Mouse (Mus musculus) hindbrain, embryonic 16.5 days (tissue): Measurements from ENCODE around the gene Slc9a8. TPM values are rescaled to one million over a fixed set of nuclear protein-coding genes. Genes with fewer than 3 reads are reported as not detected.

Experiments used
- ATAC-seq: fragments of 200-750 bp; cut with Nextera tagmentation; 2 replicates; pipeline ENCODE4 v1.8.0; 2017; ENCODE audit warnings: moderate TSS enrichment, moderate library complexity
- H3K27ac ChIP-seq: fragments of 300-500 bp; sonication (generic); 2 replicates; pipeline ENCODE4 v1.5.1; 2014; ENCODE audit warnings: low read depth, mild to moderate bottlenecking, control low read depth, low read length, moderate library complexity
- H3K27me3 ChIP-seq: fragments of 300-500 bp; sonication (generic); replicated peaks from 2 replicates; pipeline ENCODE4 v1.6.1; 2014; ENCODE audit warnings: low read length; ENCODE audit not compliant: control insufficient read depth, insufficient read depth
- H3K36me3 ChIP-seq: fragments of 300-500 bp; sonication (generic); 2 replicates; pipeline ENCODE4 v1.6.1; 2014; ENCODE audit warnings: mild to moderate bottlenecking, low read length, moderate library complexity, mixed read lengths; ENCODE audit not compliant: control insufficient read depth, insufficient read depth
- H3K4me1 ChIP-seq: fragments of 300-500 bp; sonication (generic); 2 replicates; pipeline ENCODE4 v1.6.1; 2014; ENCODE audit warnings: low read depth, low read length; ENCODE audit not compliant: control insufficient read depth, insufficient read depth
- H3K4me2 ChIP-seq: fragments of 300-500 bp; sonication (generic); 2 replicates; pipeline ENCODE4 v1.6.1; 2014; ENCODE audit warnings: mild to moderate bottlenecking, low read length, control low read depth, moderate library complexity
- H3K4me3 ChIP-seq: fragments of 300-500 bp; sonication (generic); 2 replicates; pipeline ENCODE4 v1.5.1; 2014; ENCODE audit warnings: mild to moderate bottlenecking, low read length, control low read depth, moderate library complexity
- H3K9ac ChIP-seq: fragments of 300-500 bp; sonication (generic); 2 replicates; pipeline ENCODE4 v1.6.1; 2014; ENCODE audit warnings: low read depth, mild to moderate bottlenecking, control low read depth, low read length, moderate library complexity
- H3K9me3 ChIP-seq: fragments of 300-500 bp; sonication (generic); 2 replicates; pipeline ENCODE4 v1.6.1; 2014; ENCODE audit warnings: mild to moderate bottlenecking, low read length, moderate library complexity; ENCODE audit not compliant: control insufficient read depth
- WGBS: fragments of 180-500 bp; shearing (Covaris S2); extraction: QIAGEN DNeasy Blood & Tissue Kit; methylation state at CpG from one replicate; pipeline ENCODE4 v1.1.7; 2014; 5-methylcytosine and 5-hydroxymethylcytosine counted together
- polyA plus RNA-seq: library from polyadenylated mRNA; unstranded; fragments of >200 nt; fragmentation: Nextera tagmentation; extraction: Ambion mirVana; gene quantifications from 2 replicates; pipeline ENCODE4 v1.2.1, GENCODE M21; 2015

Slc9a8 gene
- polyA plus RNA-seq, 1 experiment from 2014 or later: 18.7 TPM

DNA sequence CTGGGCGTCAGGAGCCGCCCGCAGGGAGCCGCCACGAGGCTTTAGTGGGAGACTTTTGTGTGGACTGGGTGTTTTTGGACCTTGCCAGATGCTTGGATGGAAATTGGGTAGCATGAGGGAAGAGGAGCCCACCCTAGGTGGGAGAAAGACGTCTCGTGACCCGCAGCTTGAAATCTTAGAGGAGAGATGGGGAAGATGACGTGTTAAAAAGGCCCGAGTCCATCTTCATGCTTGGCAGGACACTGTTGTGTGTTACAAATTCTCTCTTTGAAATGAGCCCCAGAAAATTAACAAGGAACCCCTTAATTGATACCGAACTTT, 598 bp downstream of the Slc9a8 start:
- Histone ChIP-seq H3K4me3 (peak overlapping the region; percentile 77), H3K36me3 (peaks cover 5% of the 10 kb centered on the region), H3K9ac (peak overlapping the region; percentile 94), H3K27me3 (no peaks in the 10 kb centered on the region), H3K4me2 (peak overlapping the region; percentile 91), H3K4me1 (peaks cover 16% of the 10 kb centered on the region), H3K27ac (peak overlapping the region; percentile 99), H3K9me3 (no peaks in the 10 kb centered on the region)
- 4% methylated on average over 11 of the region's 11 CpGs for WGBS
- ATAC-seq: peak; percentile 46

DNA sequence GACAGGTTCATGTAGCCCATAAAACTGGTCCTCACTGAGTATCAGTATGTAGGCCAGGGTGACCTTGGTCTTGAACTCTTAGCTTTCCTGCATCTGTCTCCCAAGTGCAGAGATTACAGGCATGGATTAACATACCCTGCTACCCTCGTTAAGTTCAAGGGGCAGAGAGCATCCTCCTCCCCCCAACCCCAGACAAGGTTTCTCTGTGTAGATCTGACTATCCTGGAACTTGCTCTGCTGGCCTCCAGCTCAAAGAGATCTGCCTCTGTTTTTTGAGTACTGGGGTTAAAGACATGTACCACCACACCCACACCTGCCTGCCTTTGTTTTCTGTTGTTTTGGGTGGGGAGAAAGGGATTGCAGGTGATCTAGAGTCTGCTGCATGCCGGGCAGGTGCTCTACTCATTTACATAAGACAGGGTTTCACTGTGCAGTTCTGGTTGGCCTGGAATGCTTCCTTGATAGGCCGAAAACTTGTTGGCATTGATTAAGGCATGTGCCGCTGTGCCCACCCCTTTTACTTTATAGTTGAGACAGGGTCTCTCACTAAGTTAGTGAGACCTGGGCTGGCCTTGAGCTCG, 1.6 kb downstream of the Slc9a8 start:
- Histone ChIP-seq H3K9ac (no peak overlapping the region; the same call in 1 of the 2 replicates), H3K4me1 (peaks cover 16% of the 10 kb centered on the region), H3K4me2 (no peak overlapping the region), H3K27me3 (no peaks in the 10 kb centered on the region), H3K9me3 (no peaks in the 10 kb centered on the region), H3K36me3 (peaks cover 7% of the 10 kb centered on the region), H3K27ac (no peak overlapping the region), H3K4me3 (no peak overlapping the region)
- WGBS: 87% methylated on average over 5 of the region's 5 CpGs
- no peak for ATAC-seq

- Histone ChIP-seq H3K4me1 (peaks cover 16% of the 10 kb centered on the region), H3K9me3 (no peaks in the 10 kb centered on the region), H3K9ac (no peak overlapping the region), H3K4me2 (no peak overlapping the region), H3K36me3 (peaks cover 11% of the 10 kb centered on the region), H3K27me3 (no peaks in the 10 kb centered on the region), H3K27ac (no peak overlapping the region), H3K4me3 (no peak overlapping the region)
- ATAC-seq: no peak
- WGBS: 77% methylated on average over 9 of the region's 9 CpGs
Observed at GRCm38 (mm10) chr2:167424040-167424439, 2.5 kb downstream of the Slc9a8 start.

- Histone ChIP-seq H3K36me3 (peaks cover 11% of the 10 kb centered on the region), H3K27ac (no peak overlapping the region), H3K4me1 (peaks cover 16% of the 10 kb centered on the region), H3K4me2 (no peak overlapping the region), H3K9ac (no peak overlapping the region), H3K4me3 (no peak overlapping the region), H3K27me3 (no peaks in the 10 kb centered on the region), H3K9me3 (no peaks in the 10 kb centered on the region)
- ATAC-seq: no peak
- 95% methylated on average over 3 of the region's 3 CpGs for WGBS
Observed at GRCm38 (mm10) chr2:167424516-167424915, 3.0 kb downstream of the Slc9a8 start.

- peaks cover 11% of the 10 kb centered on the region for H3K36me3 ChIP-seq
- no peaks in the 10 kb centered on the region for H3K27me3 ChIP-seq
- WGBS: 82% methylated on average over 6 of the region's 6 CpGs
- peaks cover 14% of the 10 kb centered on the region for H3K4me1 ChIP-seq
- H3K4me2 ChIP-seq: no peak overlapping the region
- no peaks in the 10 kb centered on the region for H3K9me3 ChIP-seq
- no peak overlapping the region for H3K9ac ChIP-seq
- no peak overlapping the region for H3K27ac ChIP-seq
- ATAC-seq: no peak
- H3K4me3 ChIP-seq: no peak overlapping the region
Observed at GRCm38 (mm10) chr2:167425407-167425806, 3.9 kb downstream of the Slc9a8 start.

- H3K27me3 ChIP-seq: no peaks in the 10 kb centered on the region
- peaks cover 11% of the 10 kb centered on the region; the same call in 1 of the 2 replicates for H3K36me3 ChIP-seq
- no peak overlapping the region for H3K4me2 ChIP-seq
- no peaks in the 10 kb centered on the region for H3K4me1 ChIP-seq
- H3K9me3 ChIP-seq: no peaks in the 10 kb centered on the region
- no peak overlapping the region for H3K9ac ChIP-seq
- H3K27ac ChIP-seq: no peak overlapping the region
- no peak overlapping the region for H3K4me3 ChIP-seq
- 96% methylated on average over 5 of the region's 5 CpGs for WGBS
- ATAC-seq: no peak
Observed at GRCm38 (mm10) chr2:167429596-167429995, 8.1 kb downstream of the Slc9a8 start.

- Histone ChIP-seq H3K36me3 (peaks cover 11% of the 10 kb centered on the region; the same call in 1 of the 2 replicates), H3K9me3 (no peaks in the 10 kb centered on the region), H3K27me3 (no peaks in the 10 kb centered on the region), H3K4me1 (no peaks in the 10 kb centered on the region), H3K9ac (no peak overlapping the region), H3K4me3 (no peak overlapping the region), H3K27ac (no peak overlapping the region), H3K4me2 (no peak overlapping the region)
- no peak for ATAC-seq
- WGBS: 72% methylated on average over 9 of the region's 9 CpGs
Observed at GRCm38 (mm10) chr2:167430737-167431417, 9.4 kb downstream of the Slc9a8 start.

GRCm38 (mm10) chr2:167431418-167431776, 9.9 kb downstream of the Slc9a8 start:
- H3K9ac ChIP-seq: no peak overlapping the region
- ATAC-seq: no peak
- no peak overlapping the region for H3K4me2 ChIP-seq
- no peaks in the 10 kb centered on the region for H3K27me3 ChIP-seq
- 78% methylated on average over 7 of the region's 7 CpGs for WGBS
- H3K9me3 ChIP-seq: no peaks in the 10 kb centered on the region
- no peak overlapping the region for H3K27ac ChIP-seq
- H3K4me3 ChIP-seq: no peak overlapping the region
- H3K4me1 ChIP-seq: no peaks in the 10 kb centered on the region
- H3K36me3 ChIP-seq: peaks cover 9% of the 10 kb centered on the region; the same call in 1 of the 2 replicates

GRCm38 (mm10) chr2:167434570-167434969, 13.1 kb downstream of the Slc9a8 start:
- H3K36me3 ChIP-seq: no peaks in the 10 kb centered on the region
- no peaks in the 10 kb centered on the region for H3K27me3 ChIP-seq
- ATAC-seq: no peak
- no peak overlapping the region for H3K4me2 ChIP-seq
- no peak overlapping the region for H3K4me3 ChIP-seq
- WGBS: 91% methylated on average over 6 of the region's 6 CpGs
- no peaks in the 10 kb centered on the region for H3K4me1 ChIP-seq
- H3K9ac ChIP-seq: no peak overlapping the region
- H3K27ac ChIP-seq: no peak overlapping the region
- H3K9me3 ChIP-seq: no peaks in the 10 kb centered on the region
